Mouse (Mus musculus) embryonic fibroblast, embryonic 13.5 days (primary cell): ENCODE results near the gene 1700029P11Rik. TPM values are rescaled to one million over a fixed set of nuclear protein-coding genes. Genes with fewer than 3 reads are reported as not detected.

ENCODE experiments used
- H3K27ac ChIP-seq: 2 replicates; pipeline ENCODE4 v1.5.1; 2012; ENCODE audit warnings: low read length, control low read depth, inconsistent platforms; ENCODE audit not compliant: insufficient read depth
- H3K4me1 ChIP-seq: 2 replicates; pipeline ENCODE4 v1.6.1; 2011; ENCODE audit warnings: low read length; ENCODE audit not compliant: control insufficient read depth, insufficient read depth
- H3K4me3 ChIP-seq: 2 replicates; pipeline ENCODE4 v1.5.1; 2011; ENCODE audit warnings: mild to moderate bottlenecking, control low read depth, low read length; ENCODE audit not compliant: insufficient read depth
- CTCF ChIP-seq: IDR thresholded peaks from 2 replicates; pipeline ENCODE4 v1.5.1; 2011; ENCODE audit warnings: mild to moderate bottlenecking, control low read depth, low read length, moderate library complexity, borderline replicate concordance; ENCODE audit not compliant: insufficient read depth
- POLR2A ChIP-seq: IDR thresholded peaks from 2 replicates; pipeline ENCODE4 v1.6.1; 2011; ENCODE audit warnings: low read depth, mild to moderate bottlenecking, control low read depth, low read length, moderate library complexity
- polyA plus RNA-seq: library from polyadenylated mRNA; stranded (reverse); fragments of >200 nt; gene quantifications from 2 replicates; pipeline ENCODE4 v1.2.4, GENCODE M21; 2011; ENCODE audit warnings: low read depth; ENCODE audit not compliant: missing spikeins, insufficient read length

The 1700029P11Rik gene
- polyA plus RNA-seq, 1 experiment = not detected

DNA sequence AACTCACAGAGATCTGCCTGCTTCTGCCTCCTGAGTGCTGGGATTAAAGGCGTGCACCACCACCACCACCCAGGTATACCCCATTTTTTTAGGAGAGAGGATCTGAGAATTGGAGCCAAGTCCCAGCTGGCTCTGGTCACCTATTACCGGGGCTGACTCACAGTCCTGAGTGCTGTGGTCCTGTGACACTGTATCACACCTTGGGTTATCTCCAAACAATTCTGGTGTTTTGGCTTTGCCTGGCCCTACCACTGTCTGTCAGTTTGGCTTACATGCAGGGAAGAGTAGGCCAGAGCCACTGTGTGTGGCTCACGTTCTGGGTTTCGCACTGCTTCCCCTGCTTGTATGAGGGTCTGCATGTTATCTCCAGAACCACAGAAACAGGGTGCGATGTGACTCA, 40.1 kb upstream of the 1700029P11Rik start:
- TF ChIP-seq POLR2A (no peak), CTCF (no peak)
- no peaks in the 10 kb centered on the region for H3K4me1 ChIP-seq
- no peak overlapping the region for H3K4me3 ChIP-seq
- no peak overlapping the region for H3K27ac ChIP-seq

DNA sequence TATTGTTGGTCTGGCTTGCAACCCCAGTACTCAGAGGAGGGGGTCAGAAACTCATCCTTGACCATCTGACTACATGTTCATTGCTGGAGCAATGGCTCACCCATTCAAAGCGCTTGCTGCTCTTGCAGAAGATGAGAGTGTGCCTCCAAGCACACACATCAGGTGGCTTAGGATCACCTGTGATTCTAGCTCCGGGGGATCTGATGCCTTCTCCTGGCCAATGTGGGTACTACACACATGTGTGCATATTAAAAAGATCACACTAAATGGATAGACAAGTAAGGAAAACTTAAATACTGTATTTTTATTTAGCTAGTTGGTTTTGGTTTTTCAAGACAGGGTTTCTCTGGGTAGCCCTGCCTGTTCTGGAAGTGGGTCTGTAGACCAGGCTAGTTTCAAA, 39.3 kb upstream of the 1700029P11Rik start:
- H3K27ac ChIP-seq = no peak overlapping the region
- H3K4me1 ChIP-seq = no peaks in the 10 kb centered on the region
- H3K4me3 ChIP-seq = no peak overlapping the region
- no peak for TF ChIP-seq CTCF
- TF ChIP-seq POLR2A = no peak

GRCm38 (mm10) chr15:81943176-81943749, 37.1 kb upstream of the 1700029P11Rik start:
- H3K27ac ChIP-seq = no peak overlapping the region
- no peak for TF ChIP-seq POLR2A
- TF ChIP-seq CTCF = no peak

DNA sequence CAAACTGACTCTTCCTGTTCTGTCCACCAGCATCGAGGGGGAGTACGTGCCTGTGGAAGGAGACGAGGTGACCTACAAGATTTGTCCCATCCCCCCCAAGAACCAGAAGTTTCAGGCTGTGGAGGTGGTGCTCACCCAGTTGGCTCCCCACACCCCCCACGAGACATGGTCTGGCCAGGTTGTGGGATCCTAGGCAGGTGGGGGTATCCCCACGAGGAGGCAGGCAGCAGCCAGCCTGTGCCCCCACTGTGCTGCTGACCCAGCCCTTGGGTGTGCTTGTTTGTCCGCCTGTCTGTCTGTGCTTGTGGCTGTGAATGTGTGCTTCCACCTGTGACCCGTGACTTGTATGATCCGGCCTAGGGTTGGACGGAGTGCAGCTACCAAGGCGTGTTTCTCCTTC, 31.3 kb upstream of the 1700029P11Rik start:
- TF ChIP-seq POLR2A (no peak), CTCF (no peak)
- no peak overlapping the region for H3K4me3 ChIP-seq
- H3K27ac ChIP-seq = no peak overlapping the region
- H3K4me1 ChIP-seq = no peaks in the 10 kb centered on the region

More at GRCm38 (mm10) chr15:81943176-81943749, 37.1 kb upstream of the 1700029P11Rik start:
- H3K4me3 ChIP-seq = no peak overlapping the region
- H3K4me1 ChIP-seq = no peaks in the 10 kb centered on the region

DNA sequence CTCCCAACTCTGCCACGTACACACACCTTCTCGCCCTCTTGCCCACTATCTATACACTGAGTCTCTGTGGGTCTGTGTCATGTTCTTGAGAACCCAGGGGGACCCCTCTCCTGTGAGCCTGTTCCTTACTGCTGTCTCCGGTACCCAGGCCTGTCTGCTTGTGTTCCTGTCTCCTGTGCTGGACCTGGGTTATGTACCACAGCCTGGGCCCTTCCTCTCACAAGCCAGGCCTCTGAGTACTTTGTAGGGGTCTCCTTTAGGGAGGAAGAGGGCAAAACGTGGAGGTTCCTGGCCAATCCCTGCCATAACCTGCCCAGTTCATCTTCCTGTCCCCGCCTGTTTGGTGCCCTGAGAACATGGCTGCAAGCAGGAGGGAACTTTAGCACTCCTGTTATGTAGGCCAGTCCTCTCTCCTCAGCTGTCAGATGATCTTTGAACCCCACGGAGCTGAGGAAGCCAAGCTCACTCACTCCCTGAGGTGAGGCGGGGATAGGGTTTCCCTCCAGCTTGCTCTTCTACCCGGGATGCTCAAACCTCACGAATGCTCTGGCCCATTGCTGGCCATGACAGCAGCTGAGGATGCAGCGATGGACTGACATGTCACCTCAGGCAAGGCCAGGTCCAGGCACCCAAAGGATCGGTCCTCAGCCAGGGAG, 30.7 kb upstream of the 1700029P11Rik start:
- no peak overlapping the region for H3K4me3 ChIP-seq
- TF ChIP-seq POLR2A = no peak
- TF ChIP-seq CTCF = no peak
- H3K4me1 ChIP-seq = no peaks in the 10 kb centered on the region
- no peak overlapping the region for H3K27ac ChIP-seq

DNA sequence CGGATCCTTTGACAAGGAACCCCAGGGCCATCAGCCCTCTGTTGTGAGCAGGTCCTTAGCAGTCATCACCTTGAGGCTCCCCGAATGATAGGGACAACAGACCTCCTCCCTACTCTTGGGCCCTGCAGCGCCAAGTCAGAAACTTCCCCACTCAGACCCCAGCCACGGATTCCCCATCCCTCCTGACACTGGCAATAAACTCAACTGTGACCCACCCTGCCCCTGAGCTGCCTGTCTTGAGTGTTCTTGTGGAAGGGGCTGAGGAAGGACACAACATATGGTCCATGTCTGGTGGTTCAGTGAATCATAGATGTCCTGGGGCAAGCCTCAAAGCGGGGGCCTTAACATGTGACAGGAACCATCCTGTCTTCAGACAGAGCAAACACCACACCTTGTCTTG, 29.6 kb upstream of the 1700029P11Rik start:
- Histone ChIP-seq H3K4me3 (no peak overlapping the region), H3K4me1 (no peaks in the 10 kb centered on the region), H3K27ac (no peak overlapping the region)
- TF ChIP-seq CTCF (no peak), POLR2A (no peak)

GRCm38 (mm10) chr15:81951159-81951558, 29.2 kb upstream of the 1700029P11Rik start:
- no peak overlapping the region for H3K27ac ChIP-seq
- H3K4me3 ChIP-seq = no peak overlapping the region
- no peaks in the 10 kb centered on the region for H3K4me1 ChIP-seq
- TF ChIP-seq CTCF (no peak), POLR2A (no peak)

DNA sequence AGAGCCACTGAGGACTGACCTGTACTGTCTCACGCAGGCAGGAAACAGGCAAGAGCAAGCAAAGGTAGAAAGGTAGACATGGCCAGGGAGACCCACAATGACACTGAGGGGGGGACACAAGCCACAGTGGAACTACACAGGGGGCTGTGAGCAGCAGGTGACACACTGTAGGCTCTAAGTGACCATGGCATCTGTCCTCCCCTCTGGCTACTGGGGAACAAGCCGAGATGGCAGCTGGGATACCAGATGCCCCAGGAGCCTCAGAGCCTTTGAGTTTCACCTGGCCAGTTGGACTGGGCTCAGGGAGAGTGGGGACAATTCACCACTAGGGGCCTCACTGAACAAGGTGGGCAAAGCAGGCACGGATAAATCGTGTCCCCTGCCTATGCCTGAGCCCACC, 28.0 kb upstream of the 1700029P11Rik start:
- no peak overlapping the region for H3K4me3 ChIP-seq
- H3K4me1 ChIP-seq = no peaks in the 10 kb centered on the region
- TF ChIP-seq POLR2A (no peak), CTCF (no peak)
- no peak overlapping the region for H3K27ac ChIP-seq

- H3K4me3 ChIP-seq = no peak overlapping the region
- TF ChIP-seq CTCF (no peak), POLR2A (no peak)
Observed at GRCm38 (mm10) chr15:81954151-81954583, 26.2 kb upstream of the 1700029P11Rik start.

DNA sequence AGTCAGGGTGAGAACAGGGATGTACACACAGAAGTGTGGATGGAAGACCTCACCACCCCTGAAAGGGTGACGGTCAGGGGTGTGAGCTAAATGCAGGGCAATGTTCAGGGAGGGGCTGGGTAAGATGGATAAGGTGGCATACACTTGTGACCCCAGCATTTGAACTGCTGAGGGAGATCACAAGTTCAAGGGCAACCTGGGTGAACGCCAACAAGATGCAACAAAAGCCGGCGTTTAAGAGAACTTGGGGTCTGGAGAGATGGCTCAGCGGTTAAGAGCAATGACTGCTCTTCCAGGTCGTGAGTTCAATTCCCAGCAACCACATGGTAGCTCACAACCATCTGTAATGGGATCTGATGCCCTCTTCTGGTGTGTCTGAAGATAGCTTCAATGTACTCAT, 25.6 kb upstream of the 1700029P11Rik start:
- Histone ChIP-seq H3K4me1 (no peaks in the 10 kb centered on the region; the same call in 1 of the 2 replicates), H3K27ac (no peak overlapping the region), H3K4me3 (no peak overlapping the region)
- TF ChIP-seq POLR2A (no peak), CTCF (no peak)

More at GRCm38 (mm10) chr15:81954151-81954583, 26.2 kb upstream of the 1700029P11Rik start:
- Histone ChIP-seq H3K4me1 (no peaks in the 10 kb centered on the region; the same call in 1 of the 2 replicates), H3K27ac (no peak overlapping the region)
